Mouse (Mus musculus): ENCODE measurements around the gene Trp53i11. TPM values are rescaled to one million over a fixed set of nuclear protein-coding genes. Genes with fewer than 3 reads are reported as not detected.

Gene Trp53i11
- polyA plus RNA-seq, 1 experiment from 2014 or later: 106 TPM

- Histone ChIP-seq H3K9me3 (no peaks in the 10 kb centered on the region), H3K36me3 (replicated peaks) (no peaks in the 10 kb centered on the region), H3K4me1 (peaks cover 83% of the 10 kb centered on the region), H3K4me2 (peak overlapping the region; percentile 46), H3K9ac (peak overlapping the region; percentile 56; the same call in 1 of the 2 replicates), H3K4me3 (replicated peaks) (peak overlapping the region; percentile 6), H3K27ac (peak overlapping the region; percentile 71), H3K27me3 (peaks cover 8% of the 10 kb centered on the region; the same call in 1 of the 2 replicates)
- WGBS: 14% methylated on average over 9 of the region's 9 CpGs
- ATAC-seq (ENCODE audit: low FRiP score): no peak
These were observed 3.6 kb downstream of the Trp53i11 start for GRCm38 (mm10) chr2:93190771-93191487.

- no peaks in the 10 kb centered on the region for H3K9me3 ChIP-seq
- no peak for ATAC-seq (ENCODE audit: low FRiP score)
- 0 out of 2 replicates have a peak, but pooled peaks cover 2% of the 10 kb centered on the region for H3K27me3 ChIP-seq
- peak overlapping the region; percentile 71; the same call in 1 of the 2 replicates for H3K27ac ChIP-seq
- peak overlapping the region; percentile 3; the same call in 1 of the 2 replicates for H3K4me3 ChIP-seq (replicated peaks)
- H3K4me1 ChIP-seq: peaks cover 86% of the 10 kb centered on the region
- H3K9ac ChIP-seq: peak overlapping the region; percentile 42; the same call in 1 of the 2 replicates
- H3K36me3 ChIP-seq (replicated peaks): no peaks in the 10 kb centered on the region; the same call in 1 of the 2 replicates
- WGBS: 62% methylated on average over 14 of the region's 14 CpGs
- peak overlapping the region; percentile 46 for H3K4me2 ChIP-seq
These were observed 4.3 kb downstream of the Trp53i11 start for GRCm38 (mm10) chr2:93191488-93192181.

GRCm38 (mm10) chr2:93192182-93192560 is 4.8 kb downstream of the Trp53i11 start:
- H3K27me3 ChIP-seq: no peaks in the 10 kb centered on the region
- WGBS: 45% methylated on average over 9 of the region's 9 CpGs
- H3K9ac ChIP-seq: 0 out of 2 replicates have a peak overlapping the region, but pooled peaks have one; percentile 22
- no peaks in the 10 kb centered on the region for H3K9me3 ChIP-seq
- no peak for ATAC-seq (ENCODE audit: low FRiP score)
- H3K4me3 ChIP-seq (replicated peaks): no peak overlapping the region; the same call in 1 of the 2 replicates
- peaks cover 81% of the 10 kb centered on the region for H3K4me1 ChIP-seq
- H3K27ac ChIP-seq: peak overlapping the region; percentile 71
- H3K4me2 ChIP-seq: peak overlapping the region; percentile 46
- H3K36me3 ChIP-seq (replicated peaks): peaks cover under 1% of the 10 kb centered on the region

- no peaks in the 10 kb centered on the region for H3K9me3 ChIP-seq
- H3K36me3 ChIP-seq (replicated peaks): peaks cover 6% of the 10 kb centered on the region
- peak; percentile 30 for ATAC-seq (ENCODE audit: low FRiP score)
- H3K27me3 ChIP-seq: no peaks in the 10 kb centered on the region
- 0 out of 2 replicates have a peak overlapping the region, but pooled peaks have one; percentile 22 for H3K9ac ChIP-seq
- H3K4me1 ChIP-seq: peaks cover 79% of the 10 kb centered on the region
- 9% methylated on average over 6 of the region's 6 CpGs for WGBS
- H3K4me2 ChIP-seq: peak overlapping the region; percentile 46
- H3K27ac ChIP-seq: peak overlapping the region; percentile 71
- H3K4me3 ChIP-seq (replicated peaks): no peak overlapping the region
These were observed 5.3 kb downstream of the Trp53i11 start for GRCm38 (mm10) chr2:93192671-93193080.

- H3K9me3 ChIP-seq: no peaks in the 10 kb centered on the region
- H3K27ac ChIP-seq: peak overlapping the region; percentile 13; the same call in 1 of the 2 replicates
- H3K27me3 ChIP-seq: no peaks in the 10 kb centered on the region
- H3K4me2 ChIP-seq: no peak overlapping the region
- no peak overlapping the region for H3K9ac ChIP-seq
- no peak overlapping the region for H3K4me3 ChIP-seq (replicated peaks)
- no peak for ATAC-seq (ENCODE audit: low FRiP score)
- H3K4me1 ChIP-seq: peaks cover 78% of the 10 kb centered on the region
- H3K36me3 ChIP-seq (replicated peaks): peaks cover 14% of the 10 kb centered on the region
- 60% methylated on average over 4 of the region's 4 CpGs for WGBS
These were observed 6.5 kb downstream of the Trp53i11 start for GRCm38 (mm10) chr2:93193806-93194205.

- WGBS: 23% methylated on average over 3 of the region's 3 CpGs
- ATAC-seq (ENCODE audit: low FRiP score): peak; percentile 45
- H3K4me3 ChIP-seq (replicated peaks): no peak overlapping the region
- no peaks in the 10 kb centered on the region for H3K27me3 ChIP-seq
- no peaks in the 10 kb centered on the region for H3K9me3 ChIP-seq
- H3K4me1 ChIP-seq: peaks cover 34% of the 10 kb centered on the region
- H3K9ac ChIP-seq: no peak overlapping the region
- H3K4me2 ChIP-seq: no peak overlapping the region
- peaks cover 60% of the 10 kb centered on the region for H3K36me3 ChIP-seq (replicated peaks)
- H3K27ac ChIP-seq: no peak overlapping the region
These were observed 11.5 kb downstream of the Trp53i11 start for GRCm38 (mm10) chr2:93198846-93199245.

DNA sequence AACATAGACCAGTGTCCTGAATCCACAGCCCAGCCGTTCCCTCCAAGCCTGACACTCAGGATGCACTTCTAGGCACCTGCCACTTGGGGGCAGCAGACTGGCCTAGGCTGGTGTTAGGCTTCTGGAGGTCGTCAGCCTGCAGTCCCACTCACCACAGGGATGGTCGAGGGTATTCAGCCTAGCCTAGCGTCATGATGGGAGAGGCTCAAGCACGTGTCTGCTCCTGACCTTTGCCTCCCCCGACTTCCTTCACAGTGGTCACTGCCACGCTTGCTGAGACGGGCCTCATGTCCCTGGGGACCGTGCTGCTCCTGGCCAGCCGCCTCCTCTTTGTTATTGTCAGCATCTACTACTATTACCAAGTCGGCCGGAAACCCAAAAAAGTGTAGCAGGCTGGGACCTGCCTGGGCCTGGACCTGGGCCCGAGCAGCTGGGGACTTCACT is 12.2 kb downstream of the Trp53i11 start:
- 47% methylated on average over 13 of the region's 13 CpGs for whole genome bisulfite sequencing
- H3K36me3 ChIP-seq (replicated peaks): peaks cover 63% of the 10 kb centered on the region

DNA sequence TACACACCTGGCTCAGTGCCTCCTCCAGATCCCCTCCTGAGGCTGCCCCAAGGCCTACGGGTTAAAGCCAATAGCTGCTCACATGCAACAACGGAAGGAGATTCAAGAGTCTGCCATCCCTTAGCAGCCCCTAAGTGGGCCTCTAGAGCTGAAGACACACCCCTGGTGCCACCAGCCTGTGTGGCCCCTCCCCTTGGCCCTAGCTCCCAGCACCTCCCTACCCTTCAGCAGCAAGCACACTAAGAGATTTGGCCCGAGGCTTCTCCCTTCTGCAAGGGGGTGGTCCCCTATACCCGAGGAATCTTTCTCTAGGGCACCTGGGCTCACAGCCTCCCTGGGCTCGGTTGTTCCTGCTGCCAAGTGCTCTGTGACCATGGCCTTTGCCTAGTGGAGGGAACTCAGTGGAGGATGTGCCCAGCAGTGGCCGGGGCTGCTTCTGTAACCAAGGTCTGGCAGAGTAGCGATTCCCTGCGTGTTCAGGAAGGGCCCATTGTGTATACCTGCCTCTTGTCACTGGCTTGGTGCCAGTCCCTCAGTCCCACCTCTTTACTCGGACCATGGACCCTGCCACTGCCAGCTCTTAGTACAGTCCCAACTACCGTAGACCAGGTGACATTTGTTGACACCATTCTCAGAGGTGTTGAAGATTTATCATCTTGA is 13.5 kb downstream of the Trp53i11 start:
- WGBS: 77% methylated on average over 10 of the region's 10 CpGs
- Histone ChIP-seq H3K9ac (no peak overlapping the region), H3K27me3 (no peaks in the 10 kb centered on the region), H3K4me2 (no peak overlapping the region), H3K4me3 (replicated peaks) (no peak overlapping the region), H3K27ac (peak overlapping the region; percentile 42; the same call in 1 of the 2 replicates), H3K9me3 (no peaks in the 10 kb centered on the region), H3K4me1 (peaks cover 14% of the 10 kb centered on the region), H3K36me3 (replicated peaks) (peaks cover 74% of the 10 kb centered on the region)
- no peak for ATAC-seq (ENCODE audit: low FRiP score)

More for the DNA sequence above, 12.2 kb downstream of the Trp53i11 start:
- Histone ChIP-seq H3K9ac (no peak overlapping the region), H3K27ac (0 out of 2 replicates have a peak overlapping the region, but pooled peaks have one; percentile 11), H3K4me3 (replicated peaks) (no peak overlapping the region), H3K9me3 (no peaks in the 10 kb centered on the region), H3K27me3 (no peaks in the 10 kb centered on the region), H3K4me2 (no peak overlapping the region), H3K4me1 (peaks cover 27% of the 10 kb centered on the region)
- ATAC-seq (ENCODE audit: low FRiP score): peak; percentile 34

DNA sequence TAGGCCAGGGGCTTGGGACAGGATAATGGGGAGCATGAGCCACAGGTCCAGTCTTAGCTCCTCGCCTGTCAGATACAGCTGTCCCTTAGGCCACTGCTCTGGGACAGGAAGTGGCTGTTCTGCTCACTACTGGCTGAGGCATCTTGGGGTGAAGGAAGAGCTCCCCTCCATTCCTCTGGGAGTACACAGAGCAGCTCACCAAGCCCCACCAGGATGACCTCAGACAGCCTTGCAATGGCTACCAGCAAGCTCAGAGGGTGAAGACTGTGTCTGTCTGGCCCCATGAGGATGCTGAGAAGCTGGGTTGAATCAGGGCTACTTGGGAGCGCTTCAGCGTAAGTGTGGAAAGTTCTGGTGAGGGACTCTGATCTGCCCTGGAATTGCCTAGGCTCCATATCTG is 14.6 kb downstream of the Trp53i11 start:
- ATAC-seq (ENCODE audit: low FRiP score): no peak
- no peak overlapping the region for H3K9ac ChIP-seq
- WGBS: 88% methylated on average over 3 of the region's 3 CpGs
- H3K36me3 ChIP-seq (replicated peaks): peaks cover 80% of the 10 kb centered on the region
- no peak overlapping the region for H3K4me3 ChIP-seq (replicated peaks)
- H3K4me1 ChIP-seq: peaks cover 10% of the 10 kb centered on the region
- peak overlapping the region; percentile 59; the same call in 1 of the 2 replicates for H3K27ac ChIP-seq
- H3K27me3 ChIP-seq: no peaks in the 10 kb centered on the region
- H3K4me2 ChIP-seq: no peak overlapping the region
- no peaks in the 10 kb centered on the region for H3K9me3 ChIP-seq

- Histone ChIP-seq H3K4me1 (peaks cover 10% of the 10 kb centered on the region), H3K4me3 (replicated peaks) (no peak overlapping the region), H3K9ac (no peak overlapping the region), H3K27me3 (no peaks in the 10 kb centered on the region), H3K4me2 (no peak overlapping the region), H3K27ac (no peak overlapping the region; the same call in 1 of the 2 replicates), H3K36me3 (replicated peaks) (peaks cover 77% of the 10 kb centered on the region), H3K9me3 (no peaks in the 10 kb centered on the region)
- WGBS: 50% methylated on average over 1 of the region's 1 CpGs
- no peak for ATAC-seq (ENCODE audit: low FRiP score)
These were observed 15.4 kb downstream of the Trp53i11 start for GRCm38 (mm10) chr2:93202782-93203181.

DNA sequence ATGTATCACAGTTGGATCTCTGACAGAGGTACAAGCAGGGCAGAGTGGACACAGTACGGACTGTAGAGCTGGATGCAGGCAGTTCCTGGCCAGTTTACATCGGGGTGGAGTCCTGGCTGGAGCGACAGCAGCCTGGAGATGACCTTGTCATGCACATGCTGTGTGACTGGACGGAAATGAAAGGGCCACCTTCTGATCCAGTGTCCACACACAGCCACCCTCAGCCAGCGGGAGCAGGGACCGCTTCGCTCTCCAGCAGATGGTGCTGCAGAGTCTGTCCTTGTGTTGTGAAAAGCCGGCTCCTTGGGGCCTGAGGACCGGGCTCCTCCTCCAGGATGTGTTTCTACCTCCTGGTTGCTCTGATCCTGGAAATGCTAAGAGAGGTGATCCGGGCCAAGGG is 16.3 kb downstream of the Trp53i11 start:
- Histone ChIP-seq H3K4me3 (replicated peaks) (no peak overlapping the region), H3K4me2 (no peak overlapping the region), H3K27ac (no peak overlapping the region), H3K36me3 (replicated peaks) (peaks cover 79% of the 10 kb centered on the region), H3K27me3 (no peaks in the 10 kb centered on the region), H3K4me1 (peaks cover 7% of the 10 kb centered on the region), H3K9me3 (no peaks in the 10 kb centered on the region), H3K9ac (no peak overlapping the region)
- WGBS: 14% methylated on average over 10 of the region's 10 CpGs
- peak; percentile 36 for ATAC-seq (ENCODE audit: low FRiP score)

DNA sequence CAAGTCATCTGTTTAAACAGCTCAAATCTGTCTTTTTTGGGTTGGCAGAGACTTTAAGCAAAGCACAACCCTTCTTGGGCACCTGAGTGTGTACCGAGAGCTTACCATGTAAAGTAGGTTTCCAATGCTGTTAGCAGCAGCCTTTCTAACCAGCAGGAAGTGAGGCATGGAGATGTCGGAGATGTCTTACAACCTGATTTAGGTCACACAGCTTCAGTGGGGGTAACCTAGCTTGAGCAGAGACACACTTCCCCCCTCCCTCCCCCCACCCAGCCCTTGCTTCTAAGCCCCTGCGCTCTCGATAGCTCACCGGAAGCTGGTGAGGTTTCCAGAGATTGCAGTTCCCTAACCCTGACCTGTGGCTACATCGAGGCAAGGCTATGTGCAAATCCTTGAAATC is 17.2 kb downstream of the Trp53i11 start:
- Histone ChIP-seq H3K4me3 (replicated peaks) (no peak overlapping the region), H3K27ac (no peak overlapping the region), H3K9me3 (no peaks in the 10 kb centered on the region), H3K27me3 (no peaks in the 10 kb centered on the region), H3K9ac (no peak overlapping the region), H3K4me2 (no peak overlapping the region), H3K4me1 (no peaks in the 10 kb centered on the region; the same call in 1 of the 2 replicates), H3K36me3 (replicated peaks) (peaks cover 77% of the 10 kb centered on the region)
- ATAC-seq (ENCODE audit: low FRiP score): no peak
- 95% methylated on average over 6 of the region's 6 CpGs for WGBS

Data from forebrain, embryonic 12.5 days (tissue).